Mouse (Mus musculus) MEL (cell line): ENCODE measurements at regions not wholly inside any gene's neighbourhood (a gene's known extent, or its start where the extent isn't known, plus 50 kb on each side); places are given as distances from the start of the nearest gene placed in this dataset.

ENCODE experiments used
- DNase-seq: peaks from one replicate; pipeline ENCODE4 v3.0.0; 2011; ENCODE audit warnings: low read depth, low spot score
- H3K27ac ChIP-seq: 2 replicates; pipeline ENCODE4 v1.5.1; 2012; ENCODE audit warnings: low read depth, mild to moderate bottlenecking, control low read depth, low read length, moderate library complexity; ENCODE audit not compliant: control insufficient read depth
- H3K27me3 ChIP-seq, 2 experiments: fragments of 150-350 bp in 1 of 2; sonication (generic) in 1 of 2; 2 replicates each; pipeline ENCODE4 v1.6.1; 2012; ENCODE audit warnings: low read length in 2 of 2, mild to moderate bottlenecking in 2 of 2, improper control_type of control experiment in 1 of 2, moderate library complexity in 1 of 2; ENCODE audit not compliant: insufficient read depth in 2 of 2, control insufficient read depth in 1 of 2
- H3K36me3 ChIP-seq, 2 experiments: 2 replicates each; pipeline ENCODE4 v1.6.1; 2012 to 2014; ENCODE audit warnings: low read length in 2 of 2, improper control_type of control experiment in 1 of 2, inconsistent platforms in 1 of 2, mild to moderate bottlenecking in 1 of 2; ENCODE audit not compliant: insufficient read depth in 2 of 2, control insufficient read depth in 1 of 2
- H3K4me1 ChIP-seq, 2 experiments: fragments of 150-350 bp in 1 of 2; sonication (generic) in 1 of 2; 2 replicates each; pipeline ENCODE4 v1.6.1; 2012; ENCODE audit warnings: low read length in 2 of 2, improper control_type of control experiment in 1 of 2, mild to moderate bottlenecking in 1 of 2; ENCODE audit not compliant: insufficient read depth in 2 of 2, control insufficient read depth in 1 of 2
- H3K4me3 ChIP-seq, 2 experiments: fragments of 150-350 bp in 1 of 2; sonication (generic) in 1 of 2; 2 replicates each; pipeline ENCODE4 v1.5.1; 2012; ENCODE audit warnings: low read depth in 2 of 2, low read length in 2 of 2, mild to moderate bottlenecking in 2 of 2, moderate library complexity in 2 of 2, control low read depth in 1 of 2, improper control_type of control experiment in 1 of 2; ENCODE audit not compliant: control insufficient read depth in 1 of 2, insufficient read depth in 1 of 2
- H3K79me2 ChIP-seq: 2 replicates; pipeline ENCODE4 v1.6.1; 2012; ENCODE audit warnings: mild to moderate bottlenecking, low read length, moderate library complexity; ENCODE audit not compliant: control insufficient read depth, poor library complexity, insufficient read depth
- H3K9ac ChIP-seq: 2 replicates; pipeline ENCODE4 v1.6.1; 2012; ENCODE audit warnings: low read depth, mild to moderate bottlenecking, control low read depth, low read length, moderate library complexity; ENCODE audit not compliant: control insufficient read depth, poor library complexity, severe bottlenecking
- H3K9me3 ChIP-seq: fragments of 150-350 bp; sonication (generic); replicated peaks from 2 replicates; pipeline ENCODE4 v1.6.1; 2012; ENCODE audit warnings: mild to moderate bottlenecking, low read length, improper control_type of control experiment, moderate library complexity; ENCODE audit not compliant: insufficient read depth
- BHLHE40 ChIP-seq: IDR thresholded peaks from 2 replicates; pipeline ENCODE4 v1.6.1; 2012; ENCODE audit warnings: low read depth, mild to moderate bottlenecking, inconsistent platforms, low read length, improper control_type of control experiment, borderline replicate concordance
- CTCF ChIP-seq, 3 experiments: IDR thresholded peaks in 2 of 3; conservative IDR thresholded peaks in 1 of 3; 2 replicates each; pipeline ENCODE4 v1.5.1; 2011 to 2012; ENCODE audit warnings: low read length in 3 of 3, low read depth in 2 of 3, mild to moderate bottlenecking in 2 of 3, improper control_type of control experiment in 1 of 3, inconsistent platforms in 1 of 3, mixed read lengths in 1 of 3, moderate library complexity in 1 of 3; ENCODE audit not compliant: control insufficient read depth in 1 of 3, insufficient read depth in 1 of 3, poor library complexity in 1 of 3, severe bottlenecking in 1 of 3
- ELF1 ChIP-seq: IDR thresholded peaks from 2 replicates; pipeline ENCODE4 v1.6.1; 2014; ENCODE audit warnings: low read depth, mild to moderate bottlenecking, inconsistent platforms, low read length, improper control_type of control experiment, moderate library complexity
- EP300 ChIP-seq, 2 experiments: IDR thresholded peaks; 2 replicates each; pipeline ENCODE4 v1.6.1; 2011; ENCODE audit warnings: improper control_type of control experiment in 2 of 2, low read length in 2 of 2, low read depth in 1 of 2, mild to moderate bottlenecking in 1 of 2
- ETS1 ChIP-seq: IDR thresholded peaks from 2 replicates; pipeline ENCODE4 v1.6.1; 2012; ENCODE audit warnings: low read depth, mild to moderate bottlenecking, inconsistent platforms, low read length, improper control_type of control experiment, moderate library complexity
- GATA1 ChIP-seq: IDR thresholded peaks from 2 replicates; pipeline ENCODE4 v1.6.1; 2011; ENCODE audit warnings: low read depth, low read length, improper control_type of control experiment
- HCFC1 ChIP-seq: IDR thresholded peaks from 2 replicates; pipeline ENCODE4 v1.6.1; 2012; ENCODE audit warnings: low read depth, mild to moderate bottlenecking, inconsistent platforms, low read length, improper control_type of control experiment, moderate library complexity
- JUND ChIP-seq: IDR thresholded peaks from 2 replicates; pipeline ENCODE4 v1.6.1; 2011; ENCODE audit warnings: low read depth, mild to moderate bottlenecking, improper control_type of control experiment, low read length
- KAT2A ChIP-seq: conservative IDR thresholded peaks from 2 replicates; pipeline ENCODE4 v1.6.1; 2012; ENCODE audit warnings: low read depth, low read length, improper control_type of control experiment, inconsistent platforms
- MAFK ChIP-seq: IDR thresholded peaks from 2 replicates; pipeline ENCODE4 v1.6.1; 2011; ENCODE audit warnings: low read depth, mild to moderate bottlenecking, low read length, improper control_type of control experiment, borderline replicate concordance
- MAZ ChIP-seq: IDR thresholded peaks from 2 replicates; pipeline ENCODE4 v1.6.1; 2012; ENCODE audit warnings: low read depth, mild to moderate bottlenecking, inconsistent platforms, low read length, improper control_type of control experiment
- MEF2A ChIP-seq: IDR thresholded peaks from 2 replicates; pipeline ENCODE4 v1.6.1; 2014; ENCODE audit warnings: low read depth, mild to moderate bottlenecking, inconsistent platforms, low read length, improper control_type of control experiment; ENCODE audit not compliant: poor library complexity, insufficient replicate concordance, severe bottlenecking; ENCODE audit errors: extremely low read depth
- MYB ChIP-seq: IDR thresholded peaks from 2 replicates; pipeline ENCODE4 v1.6.1; 2011; ENCODE audit warnings: mild to moderate bottlenecking, low read depth, low read length, improper control_type of control experiment
- NRF1 ChIP-seq: IDR thresholded peaks from 2 replicates; pipeline ENCODE4 v1.6.1; 2014; ENCODE audit warnings: low read depth, mild to moderate bottlenecking, inconsistent platforms, low read length, improper control_type of control experiment, moderate library complexity; ENCODE audit not compliant: poor library complexity, insufficient read depth, severe bottlenecking
- RAD21 ChIP-seq: IDR thresholded peaks from 2 replicates; pipeline ENCODE4 v1.6.1; 2011; ENCODE audit warnings: mild to moderate bottlenecking, low read depth, low read length, improper control_type of control experiment
- RCOR1 ChIP-seq: IDR thresholded peaks from 2 replicates; pipeline ENCODE4 v1.6.1; 2012; ENCODE audit warnings: low read depth, mild to moderate bottlenecking, inconsistent platforms, low read length, improper control_type of control experiment
- SMC3 ChIP-seq: IDR thresholded peaks from 2 replicates; pipeline ENCODE4 v1.6.1; 2011; ENCODE audit warnings: low read depth, low read length, improper control_type of control experiment
- TBP ChIP-seq: IDR thresholded peaks from 2 replicates; pipeline ENCODE4 v1.8.0; 2011; ENCODE audit warnings: low read depth, low read length, improper control_type of control experiment
- ZC3H11A ChIP-seq: IDR thresholded peaks from 2 replicates; pipeline ENCODE4 v1.6.1; 2012; ENCODE audit warnings: low read depth, mild to moderate bottlenecking, inconsistent platforms, low read length, improper control_type of control experiment
- ZKSCAN1 ChIP-seq: IDR thresholded peaks from 2 replicates; pipeline ENCODE4 v1.6.1; 2012; ENCODE audit warnings: low read depth, mild to moderate bottlenecking, inconsistent platforms, low read length, improper control_type of control experiment, moderate library complexity
- ZMIZ1 ChIP-seq: IDR thresholded peaks from 2 replicates; pipeline ENCODE4 v1.6.1; 2012; ENCODE audit warnings: low read depth, mild to moderate bottlenecking, inconsistent platforms, low read length, improper control_type of control experiment, moderate library complexity

DNA sequence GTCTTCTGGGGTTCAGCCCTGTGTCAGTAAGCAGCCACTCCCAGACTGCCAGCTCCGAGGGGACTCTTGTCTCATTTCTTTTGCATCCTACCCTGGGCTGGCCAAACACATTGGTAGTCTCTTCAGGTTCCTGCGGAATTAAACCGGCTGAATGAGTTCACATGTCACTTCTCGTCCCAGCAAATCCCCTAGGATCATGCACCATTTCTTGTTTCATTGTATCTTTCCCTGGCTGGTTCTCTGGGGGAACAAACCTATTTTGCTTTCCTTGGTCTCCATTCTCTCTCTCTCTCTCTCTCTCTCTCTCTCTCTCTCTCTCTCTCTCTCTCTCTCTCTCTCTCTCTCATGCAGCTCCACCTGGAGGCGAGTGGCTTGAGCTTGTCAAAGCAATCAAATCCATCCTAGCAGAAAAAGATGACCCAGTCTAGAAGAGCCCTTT, 236.0 kb downstream of the Cd47 start:
- Histone ChIP-seq H3K27me3 (no peaks in the 10 kb centered on the region), H3K4me3 (no peak overlapping the region), H3K36me3 (peaks cover 0 to 16% of the 10 kb centered on the region in 2 experiments; a peak in 2 of 4 replicates), H3K79me2 (no peaks in the 10 kb centered on the region), H3K9me3 (no peaks in the 10 kb centered on the region), H3K4me1 (peaks cover 0 to 17% of the 10 kb centered on the region in 2 experiments; a peak in 3 of 4 replicates), H3K27ac (no peak overlapping the region), H3K9ac (no peak overlapping the region)
- DNase-seq: no peak
- peak; percentile 79; the same call in 1 of the 2 replicates for TF ChIP-seq JUND
- TF ChIP-seq CTCF (IDR thresholded peaks at IDR 0.05 in 2 of 3, conservative IDR thresholded peaks at IDR 0.05 in 1 of 3; ENCODE audit: control insufficient read depth in 1 of 3, insufficient read depth in 1 of 3, low read depth in 2 of 3, low read length in 3 of 3, poor library complexity in 1 of 3, severe bottlenecking in 1 of 3): peak in 2 of 3 experiments; percentile 7 to 14; a peak in 1 of 6 replicates
- TF ChIP-seq ZMIZ1: no peak
- no peak for TF ChIP-seq RCOR1
- peak; percentile 30 for TF ChIP-seq SMC3
- no peak for TF ChIP-seq MEF2A
- TF ChIP-seq TBP: no peak
- TF ChIP-seq MYB: no peak
- TF ChIP-seq ZC3H11A: no peak
- no peak for TF ChIP-seq MAZ
- no peak for TF ChIP-seq ETS1
- no peak for TF ChIP-seq BHLHE40
- TF ChIP-seq ELF1: no peak
- TF ChIP-seq MAFK: no peak
- TF ChIP-seq RAD21: peak; percentile 10
- no peak for TF ChIP-seq HCFC1
- TF ChIP-seq GATA1: no peak
- TF ChIP-seq ZKSCAN1: no peak

DNA sequence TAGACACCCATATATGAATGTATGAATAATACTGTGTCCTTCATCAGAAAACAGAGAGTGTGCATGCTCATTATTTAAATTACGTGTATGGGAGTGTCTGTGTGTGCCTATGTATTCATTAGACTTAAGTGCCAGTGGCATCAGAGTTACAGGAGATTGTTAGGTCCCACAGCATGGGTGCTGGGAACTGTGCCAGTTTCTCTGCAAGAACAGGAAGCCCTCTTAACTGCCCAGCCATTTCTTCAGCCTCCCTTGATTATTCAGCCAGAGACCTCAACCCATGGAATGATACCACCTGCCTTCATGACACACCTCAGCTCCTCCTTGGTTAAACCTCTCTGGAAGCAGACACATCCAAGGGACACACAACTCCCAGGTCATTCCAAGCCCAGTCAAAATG, 243.8 kb downstream of the Cd47 start:
- no peaks in the 10 kb centered on the region for H3K27me3 ChIP-seq
- no peak overlapping the region for H3K4me3 ChIP-seq

More for the DNA sequence above, 243.8 kb downstream of the Cd47 start:
- no peak overlapping the region for H3K27ac ChIP-seq
- H3K9me3 ChIP-seq: no peaks in the 10 kb centered on the region
- no peaks in the 10 kb centered on the region for H3K79me2 ChIP-seq
- DNase-seq: peak; percentile 87
- TF ChIP-seq NRF1 (no peak), MYB (no peak), KAT2A (no peak), ZKSCAN1 (no peak), RCOR1 (no peak), EP300 (IDR thresholded peaks at IDR 0.05; ENCODE audit: low read depth in 1 of 2, low read length in 2 of 2) (peak; percentile 21 to 54; a peak in 3 of 4 replicates), ETS1 (0 out of 2 replicates have a peak, but pooled peaks have one; percentile 38)
- peaks cover 0 to 11% of the 10 kb centered on the region in 2 experiments; a peak in 2 of 4 replicates for H3K36me3 ChIP-seq
- peaks cover 0 to 13% of the 10 kb centered on the region in 2 experiments; a peak in 2 of 4 replicates for H3K4me1 ChIP-seq
- no peak overlapping the region for H3K9ac ChIP-seq
